Mouse (Mus musculus) urinary bladder, adult 2 months (tissue): Measurements from ENCODE around the gene Eri3. TPM values are rescaled to one million over a fixed set of nuclear protein-coding genes. Genes with fewer than 3 reads are reported as not detected.
A peak's percentile ranks its signal among the peaks of the same experiment; 100 is the strongest.

Source experiments
- DNase-seq: peaks from one replicate; pipeline ENCODE4 v3.0.0; 2022; ENCODE audit warnings: low spot score
- polyA plus RNA-seq: library from polyadenylated mRNA; depleted of rRNA; stranded (reverse); fragments of >200 nt; gene quantifications from 2 replicates; pipeline ENCODE4 v1.2.3, GENCODE M21; 2012; rRNA removed

The Eri3 gene
- 83.5 and 95.4 TPM in 2 replicates for polyA plus RNA-seq

DNA sequence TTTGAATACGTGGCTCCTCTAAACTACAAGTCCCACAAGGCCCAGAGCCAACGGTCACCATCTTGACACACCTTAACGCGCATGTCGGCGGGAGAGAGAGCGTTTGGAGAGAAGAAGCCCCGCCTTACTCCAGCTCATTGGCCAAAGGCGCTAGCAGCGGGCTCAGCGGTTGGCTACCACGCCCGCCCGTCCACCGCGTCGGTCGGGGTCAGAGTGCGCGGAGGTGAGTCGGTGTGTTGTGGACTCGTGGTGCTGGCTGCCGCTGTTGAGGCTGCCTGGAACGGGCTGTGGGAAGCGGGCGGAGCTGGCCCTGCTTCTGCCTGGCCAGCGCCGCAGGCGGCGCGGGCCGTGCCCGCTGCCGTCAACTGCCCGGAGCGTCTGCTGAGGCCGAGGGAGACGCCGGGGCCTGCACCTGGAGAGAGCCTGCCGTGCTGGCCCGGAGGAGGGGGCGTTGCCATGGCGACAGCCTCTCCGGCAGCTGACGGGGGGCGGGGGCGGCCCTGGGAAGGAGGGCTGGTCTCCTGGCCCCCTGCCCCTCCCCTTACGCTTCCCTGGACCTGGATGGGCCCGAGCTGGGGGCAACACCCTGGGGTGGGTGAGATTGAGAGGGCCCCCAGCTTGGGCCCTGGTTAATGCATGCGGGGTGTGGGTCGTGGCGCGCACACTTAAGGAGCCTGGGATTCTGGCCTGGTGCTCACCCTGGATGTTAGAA is at the start of gene Eri3:
TSS of gene Eri3 (plus strand) at position 226 of the 712 bp plus-strand sequence.
- peak; percentile 93 for DNase-seq

DNA sequence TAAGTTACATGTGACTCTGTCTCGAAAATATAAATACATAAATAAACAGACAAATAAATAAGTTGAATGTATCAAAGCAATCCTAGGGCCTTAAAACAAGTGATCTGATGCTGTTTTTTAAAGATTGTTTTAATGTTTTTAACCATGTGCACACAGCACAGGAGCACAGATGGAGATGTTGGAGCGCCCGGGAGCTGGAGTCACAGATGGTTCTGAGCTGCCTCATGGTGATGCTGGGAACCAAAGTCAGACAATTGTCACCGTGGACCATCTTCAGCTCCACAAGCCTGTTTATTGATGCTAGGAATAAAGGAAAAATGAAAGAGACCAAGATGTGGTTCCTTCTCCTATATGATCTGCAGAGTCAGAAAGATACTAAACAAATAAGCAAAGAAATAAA is 31.9 kb upstream of the Eri3 start:
- DNase-seq: no peak

DNA sequence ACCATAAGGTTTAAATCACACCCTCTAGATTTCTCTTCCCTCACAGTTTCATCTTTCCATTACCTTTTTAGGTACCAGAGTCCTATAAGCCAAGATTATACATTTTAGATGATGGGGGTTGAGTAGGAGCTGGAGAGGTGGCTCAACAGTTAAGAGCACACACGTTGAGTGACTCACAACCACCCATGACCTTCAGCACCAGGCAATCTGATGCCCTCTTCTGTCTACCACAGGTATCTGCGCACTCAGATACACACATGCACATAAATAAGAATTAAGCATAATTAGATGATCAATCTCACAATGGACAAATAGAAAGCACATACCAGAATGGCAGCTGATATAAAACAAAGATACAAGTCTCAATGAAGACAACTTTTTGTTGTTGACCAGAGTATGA is 28.8 kb upstream of the Eri3 start:
- no peak for DNase-seq

DNA sequence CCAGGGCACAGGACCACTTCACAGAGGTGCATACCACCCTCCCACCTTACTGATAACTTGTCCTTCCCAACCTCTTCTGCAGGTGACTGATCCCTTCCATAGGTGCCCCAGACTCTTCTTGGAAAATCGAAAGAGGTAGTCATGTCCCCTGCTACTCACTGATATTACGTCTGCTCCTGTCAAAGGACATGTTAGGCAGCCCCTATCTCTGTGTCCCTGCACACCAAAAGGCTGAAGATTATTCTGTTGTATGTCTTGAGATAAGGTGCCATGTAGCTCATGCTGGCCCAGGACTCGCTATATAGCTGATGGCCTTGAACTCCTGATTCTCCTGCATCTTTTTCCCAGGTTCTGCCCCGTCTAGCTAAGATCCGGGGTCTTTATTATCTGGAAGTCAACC is 24.2 kb upstream of the Eri3 start:
- DNase-seq: no peak

DNA sequence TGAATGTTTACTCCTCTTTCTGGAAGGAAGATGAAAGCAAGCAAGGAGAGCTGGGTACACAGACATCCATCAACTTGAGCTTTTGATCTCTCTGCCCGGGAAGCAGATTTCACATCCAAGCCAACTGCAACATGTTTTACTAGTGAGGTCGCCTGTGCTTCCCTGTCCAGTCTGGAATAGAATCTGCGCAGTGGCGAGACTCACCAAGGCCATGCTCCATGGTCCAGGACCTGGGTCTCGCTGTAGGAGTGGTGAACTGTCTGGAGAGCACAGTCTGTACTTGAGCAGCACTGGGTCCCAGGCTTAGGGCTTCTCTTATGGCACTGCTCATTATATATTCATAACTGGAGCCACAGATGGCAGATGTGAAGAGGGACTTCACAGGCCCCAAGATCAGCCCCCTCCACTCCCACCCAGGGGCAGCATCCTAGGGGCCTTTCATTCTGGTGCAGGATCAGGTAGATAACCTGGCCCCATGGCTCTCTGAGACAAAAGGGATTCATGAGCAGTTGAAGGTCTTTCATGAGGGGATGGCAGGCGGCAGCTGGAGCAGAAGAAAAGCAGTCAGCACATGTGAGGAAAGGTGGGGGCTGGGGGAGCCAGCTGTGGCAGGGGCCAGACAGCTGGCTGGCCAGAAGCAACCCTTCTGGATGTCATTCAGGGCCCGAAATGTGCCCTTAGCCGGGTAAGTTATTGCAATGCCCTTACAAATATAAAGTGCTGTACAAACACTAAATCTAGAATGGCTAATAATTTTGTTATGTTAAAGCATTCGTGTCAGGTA is 22.9 kb upstream of the Eri3 start:
- DNase-seq: no peak

DNA sequence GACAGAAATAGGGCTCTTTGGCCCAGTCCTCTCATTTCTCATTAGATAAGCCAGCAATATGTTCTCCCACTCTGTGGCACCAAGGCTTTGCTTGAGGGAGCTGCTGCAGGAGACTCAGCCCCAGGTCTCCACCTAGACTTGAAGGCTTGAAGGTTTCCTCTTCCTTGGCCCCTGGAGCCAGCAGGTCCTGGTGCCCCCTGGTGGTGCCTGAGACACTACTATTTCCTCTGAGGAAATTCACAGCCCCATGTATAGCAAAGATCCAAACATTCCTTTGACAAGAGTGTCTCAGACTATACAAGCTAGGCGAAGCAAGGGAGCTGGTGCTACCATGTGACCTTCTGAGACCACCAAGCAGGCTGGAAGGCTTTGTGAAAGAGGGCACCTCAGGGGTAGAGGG is 22.2 kb upstream of the Eri3 start:
- no peak for DNase-seq

DNA sequence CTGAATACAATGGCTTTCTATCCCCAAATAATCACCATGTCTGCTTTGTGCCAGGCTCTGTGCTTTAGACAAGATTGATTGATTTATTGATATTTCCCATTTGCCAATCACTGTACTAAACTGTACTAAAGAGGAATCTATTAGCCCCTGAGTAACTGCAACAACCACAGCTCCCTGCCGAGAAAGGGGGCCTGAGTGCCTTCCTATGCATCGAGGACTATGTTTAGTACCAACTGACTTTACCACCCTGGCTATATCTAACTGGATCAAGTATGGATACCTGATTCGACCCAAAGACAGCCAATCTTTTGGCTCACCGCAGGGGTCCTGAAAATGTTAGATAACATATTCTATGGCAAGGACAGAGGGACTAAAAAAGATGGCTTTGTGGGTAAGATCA is 20.3 kb upstream of the Eri3 start:
- no peak for DNase-seq

DNA sequence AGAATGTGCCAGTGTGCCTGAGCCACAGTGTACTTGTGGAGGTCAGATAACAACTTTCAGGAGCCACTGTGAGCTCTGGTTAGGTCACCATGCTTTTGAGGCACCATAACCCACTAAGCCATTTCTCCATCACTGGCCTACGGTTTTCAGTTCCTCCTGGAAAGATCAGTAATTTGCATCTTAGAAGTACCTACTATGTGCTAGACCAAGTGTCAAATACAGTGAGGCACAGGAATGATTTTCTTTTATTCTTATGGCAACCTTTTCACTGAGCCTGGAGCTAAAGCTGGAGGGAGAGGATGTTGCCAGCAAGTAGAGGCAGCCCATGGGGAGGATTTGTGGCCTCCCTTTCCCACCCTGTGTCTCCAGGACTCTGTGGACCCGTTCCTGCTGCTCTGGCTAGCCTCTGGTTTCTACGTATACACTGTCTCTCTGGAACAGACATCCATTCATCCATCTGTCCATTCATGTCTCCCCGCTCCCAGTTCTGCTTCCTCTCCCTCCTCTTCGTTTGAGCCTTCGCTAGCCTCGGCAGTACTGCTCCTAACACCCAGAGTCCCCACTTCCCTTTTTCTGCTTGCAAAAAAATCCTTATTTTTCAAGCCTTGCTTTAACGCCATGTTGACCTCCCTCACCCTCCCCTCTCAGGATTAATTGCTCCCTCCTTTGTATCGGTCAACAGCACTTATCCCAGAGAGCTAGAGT is 14.5 kb upstream of the Eri3 start:
- DNase-seq: no peak

DNA sequence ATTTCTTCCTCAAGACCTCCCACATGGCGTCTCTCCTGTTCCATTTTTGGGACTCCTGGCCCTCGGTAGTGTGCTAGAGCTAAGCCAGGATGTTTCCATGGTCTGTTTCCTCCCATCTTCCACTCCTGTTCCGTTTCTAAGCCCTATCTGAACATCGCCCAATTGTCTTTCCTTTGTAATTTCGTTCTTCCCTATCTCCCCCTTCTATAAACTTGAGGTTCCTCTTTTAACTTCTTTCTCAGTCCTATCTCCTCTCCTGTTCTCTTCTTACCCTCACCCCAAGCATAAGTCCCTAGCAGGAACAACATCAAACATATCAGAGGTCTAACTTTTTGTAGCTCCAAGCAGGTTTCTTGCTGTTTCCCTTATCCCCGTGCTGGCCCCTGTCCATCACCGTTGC is 13.2 kb upstream of the Eri3 start:
- no peak for DNase-seq

DNA sequence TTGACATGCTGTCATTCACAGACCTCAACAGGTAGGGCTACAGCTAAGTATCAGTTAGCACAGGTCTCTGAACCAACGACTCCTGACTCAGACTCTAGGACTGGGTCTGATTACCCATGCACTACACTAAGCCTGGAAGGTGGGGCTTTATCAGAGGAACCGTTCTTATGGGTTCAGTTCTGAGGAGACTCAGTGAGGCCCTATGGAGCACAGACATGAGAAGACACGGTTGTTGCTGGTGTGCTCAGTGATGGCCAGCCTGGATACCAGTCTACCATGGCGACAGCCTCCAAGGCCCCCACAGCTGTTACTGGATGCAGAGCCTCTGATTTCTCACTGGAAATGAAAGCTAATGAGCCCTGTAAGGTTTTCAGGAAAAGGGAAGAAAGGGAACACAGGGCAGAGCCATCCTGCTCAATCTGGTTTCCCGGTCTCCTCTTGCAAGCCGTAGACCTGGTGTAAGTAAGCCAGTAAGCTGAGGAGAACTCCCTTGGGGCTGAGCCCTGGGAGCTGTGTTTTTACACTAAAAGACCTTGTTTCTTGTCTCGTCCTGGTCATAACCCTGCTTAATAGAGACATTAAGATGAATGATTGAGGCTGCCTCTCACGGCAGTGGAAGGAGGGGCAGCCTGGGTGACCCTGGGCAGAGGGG is 10.7 kb upstream of the Eri3 start:
- DNase-seq: no peak

DNA sequence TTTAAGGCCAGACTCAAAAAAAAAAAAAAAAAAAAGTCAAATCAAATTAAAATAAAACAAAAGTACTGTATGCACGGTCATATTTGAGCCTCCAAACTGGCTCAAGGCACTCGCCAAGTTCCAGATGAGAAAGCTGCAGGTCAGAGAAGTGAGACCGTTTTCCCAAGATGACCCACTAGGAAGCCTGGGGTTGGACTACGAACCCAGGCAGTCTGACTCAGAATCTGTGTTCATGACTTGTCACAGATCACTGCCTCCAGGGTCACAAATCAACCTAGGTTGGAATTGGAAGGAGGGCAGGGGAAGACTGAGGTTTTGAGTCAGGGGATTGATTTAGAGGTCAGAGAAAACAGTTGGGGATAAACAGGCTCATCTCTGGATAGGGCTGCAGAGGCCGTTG is 9.6 kb upstream of the Eri3 start:
- no peak for DNase-seq

DNA sequence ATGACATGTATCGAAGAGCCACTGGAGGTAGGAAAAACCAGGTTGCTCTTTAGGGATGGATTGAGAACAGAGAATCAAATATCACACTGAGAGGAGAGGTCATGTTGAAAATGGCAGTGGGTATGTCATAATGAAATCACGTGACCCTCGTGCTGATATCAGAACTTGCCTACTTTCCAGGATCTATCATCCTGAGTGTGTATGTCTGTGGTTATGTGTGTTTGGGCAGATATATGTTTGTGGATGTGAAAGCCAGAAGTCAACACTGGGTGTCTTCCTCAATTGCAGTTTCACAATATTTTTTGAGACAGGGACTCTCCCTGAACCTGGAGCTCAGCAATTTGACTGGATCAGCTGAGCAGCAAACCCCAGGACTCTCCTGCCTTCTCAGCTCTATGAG is 4.7 kb upstream of the Eri3 start:
- DNase-seq: no peak

DNA sequence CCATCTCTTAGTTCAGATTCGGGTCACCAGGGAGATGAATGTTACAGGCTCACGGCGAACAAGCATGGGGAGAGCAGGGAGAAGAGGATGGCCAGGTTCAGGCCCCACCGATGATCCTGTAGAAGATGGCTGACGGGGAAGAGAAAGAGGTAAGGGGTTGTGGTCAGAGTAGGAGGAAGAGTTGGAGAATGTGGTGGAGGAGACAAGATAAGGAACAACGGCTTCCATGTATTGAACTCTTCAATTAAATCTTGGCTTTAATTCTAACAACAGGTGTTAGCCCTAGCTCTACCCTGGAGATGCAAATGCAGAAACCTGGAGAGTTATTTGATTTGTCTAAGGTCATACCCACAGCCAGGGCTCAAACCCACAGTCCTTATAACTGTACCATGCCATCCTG is 3.5 kb upstream of the Eri3 start:
- no peak for DNase-seq

DNA sequence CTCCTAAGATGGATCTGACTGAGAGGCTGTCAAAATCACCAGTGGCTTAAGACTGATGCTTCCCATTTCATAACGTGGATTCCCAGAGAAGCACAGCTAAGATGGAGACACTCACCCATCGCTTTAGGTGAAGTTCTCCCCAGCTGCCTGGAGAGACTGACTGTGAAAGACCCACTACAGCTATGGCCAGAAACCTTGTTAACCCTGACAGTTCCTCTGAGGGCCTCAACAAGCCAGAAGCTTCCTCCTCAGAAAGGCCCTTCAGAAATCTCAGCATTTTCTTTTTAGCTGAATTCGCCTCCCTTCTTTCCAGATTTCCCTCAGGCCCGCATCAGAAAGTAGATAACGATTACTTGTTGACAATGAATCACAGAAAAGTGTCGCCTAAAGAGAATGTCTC is 589 bp upstream of the Eri3 start:
- no peak for DNase-seq

DNA sequence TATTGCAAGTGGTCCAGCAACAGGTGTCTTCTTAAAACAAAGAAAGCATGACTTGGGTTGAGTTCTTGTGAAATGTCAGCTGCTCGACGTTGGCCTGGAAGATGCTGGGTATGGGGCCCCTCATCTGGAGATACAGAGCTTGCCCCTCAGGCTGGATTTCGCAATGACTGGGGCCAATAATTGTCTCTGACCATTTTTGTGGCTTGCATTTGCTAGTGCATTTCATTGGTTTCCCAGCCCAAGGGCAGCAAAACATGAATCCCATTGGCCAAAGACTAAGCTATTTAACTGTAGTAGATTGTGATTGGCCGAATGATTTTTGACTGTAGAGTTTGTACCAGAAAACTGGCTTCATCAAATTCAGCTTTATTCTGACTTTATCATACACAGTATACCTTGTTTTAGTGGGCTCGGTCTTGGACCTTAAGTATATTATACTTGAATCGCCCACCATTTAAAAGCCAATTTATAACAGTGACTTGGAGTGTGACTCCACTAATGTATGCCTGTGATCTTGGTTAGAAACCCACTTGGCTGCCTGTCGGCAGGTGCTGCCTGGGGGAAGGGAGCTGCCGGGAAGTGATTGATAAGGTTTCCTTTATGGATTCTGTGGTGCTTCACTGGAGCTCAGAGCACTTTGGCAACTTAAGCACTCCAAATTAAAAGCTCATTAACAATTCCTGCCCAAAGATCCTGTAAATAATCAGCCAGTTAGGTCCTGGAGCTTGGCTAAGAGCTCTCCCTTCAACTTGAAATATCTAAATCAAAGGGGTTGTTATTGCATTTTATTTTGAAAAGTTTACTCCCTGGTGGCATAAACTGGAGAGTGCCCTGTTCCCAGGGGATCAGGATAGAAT is 1.2 kb downstream of the Eri3 start:
- no peak for DNase-seq

DNA sequence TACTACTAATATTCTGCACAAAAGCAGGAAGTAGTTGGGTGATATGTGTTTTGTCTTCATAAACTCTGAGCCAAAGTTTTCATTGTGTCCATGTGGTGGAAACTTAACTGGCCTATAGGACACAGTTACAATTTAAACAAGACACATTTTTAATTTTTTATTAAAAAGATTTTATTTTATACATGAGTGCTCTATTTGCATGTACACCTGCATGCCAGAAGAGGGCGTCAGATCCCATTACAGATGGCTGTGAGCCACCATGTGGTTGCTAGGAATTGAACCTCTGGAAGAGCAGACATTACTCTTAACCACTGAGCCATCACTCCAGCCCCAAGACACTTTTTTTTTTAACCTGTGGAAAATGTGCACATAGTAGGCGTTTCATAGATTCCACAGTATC is 5.3 kb downstream of the Eri3 start:
- DNase-seq: no peak

DNA sequence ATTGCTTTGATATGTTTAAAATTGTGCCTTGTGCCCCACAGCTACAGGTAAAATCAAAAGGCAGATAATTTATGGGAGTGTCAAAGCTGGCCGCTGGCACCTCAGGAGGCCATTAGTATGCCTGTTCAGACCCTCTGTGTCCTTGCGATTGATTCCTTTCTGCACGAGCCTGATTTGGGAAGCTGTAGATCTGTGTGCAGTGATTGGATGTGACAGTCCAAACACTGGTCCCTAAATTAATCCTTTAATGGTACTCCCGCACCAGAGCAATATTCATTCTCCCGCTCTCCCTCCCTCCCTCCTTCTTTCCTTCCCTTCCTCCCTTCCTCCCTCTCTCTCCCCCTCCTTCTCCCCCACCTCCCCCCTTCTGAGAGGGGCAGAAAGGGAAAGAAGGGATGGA is 6.2 kb downstream of the Eri3 start:
- no peak for DNase-seq

DNA sequence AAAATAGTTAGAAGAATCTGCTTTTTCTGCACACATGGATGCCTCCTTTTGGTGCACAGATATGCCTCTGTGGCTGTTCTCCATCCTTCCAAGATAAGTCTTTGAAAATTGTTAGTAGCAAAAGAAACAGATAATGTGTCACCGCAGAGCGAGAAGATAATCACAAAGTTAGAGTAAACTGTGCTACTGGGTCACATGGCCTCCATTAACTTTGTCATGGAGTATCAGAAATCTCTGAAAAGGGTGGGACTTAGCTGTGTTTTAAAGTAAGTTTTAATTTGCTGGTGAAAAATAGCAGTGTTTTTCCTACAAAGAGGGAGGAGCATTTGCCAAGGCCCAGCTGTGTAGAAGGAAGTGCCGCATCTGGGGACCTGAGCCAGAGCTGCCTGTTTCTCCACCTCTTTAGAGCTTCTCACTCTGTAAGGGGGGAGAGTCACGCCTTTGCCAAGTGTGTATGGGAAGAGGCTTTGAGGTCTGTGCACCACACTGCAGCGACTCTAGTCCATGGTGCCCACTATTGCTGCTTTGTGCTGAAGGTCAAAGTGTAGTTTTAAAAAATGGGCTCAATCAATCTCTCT is 7.0 kb downstream of the Eri3 start:
- no peak for DNase-seq

DNA sequence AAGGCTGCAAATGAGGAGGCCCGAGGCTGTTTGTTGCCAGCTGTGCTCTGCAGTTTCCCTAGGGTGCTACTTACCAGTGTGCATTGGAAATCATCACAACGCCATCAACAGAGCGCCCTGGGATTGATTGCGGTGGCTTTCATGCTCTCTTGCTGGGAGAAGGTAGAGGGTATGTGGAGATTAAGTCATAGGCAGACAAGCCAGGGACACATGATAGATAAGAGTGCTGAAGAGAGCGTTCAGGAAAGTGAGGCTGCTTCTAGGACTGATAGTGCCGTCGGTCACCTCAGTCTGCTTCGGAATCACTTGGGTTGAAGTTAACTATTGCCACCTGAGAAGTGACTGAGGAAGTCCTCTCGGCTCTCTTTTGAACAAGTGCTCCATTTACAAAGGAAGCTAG is 13.8 kb downstream of the Eri3 start:
- no peak for DNase-seq

DNA sequence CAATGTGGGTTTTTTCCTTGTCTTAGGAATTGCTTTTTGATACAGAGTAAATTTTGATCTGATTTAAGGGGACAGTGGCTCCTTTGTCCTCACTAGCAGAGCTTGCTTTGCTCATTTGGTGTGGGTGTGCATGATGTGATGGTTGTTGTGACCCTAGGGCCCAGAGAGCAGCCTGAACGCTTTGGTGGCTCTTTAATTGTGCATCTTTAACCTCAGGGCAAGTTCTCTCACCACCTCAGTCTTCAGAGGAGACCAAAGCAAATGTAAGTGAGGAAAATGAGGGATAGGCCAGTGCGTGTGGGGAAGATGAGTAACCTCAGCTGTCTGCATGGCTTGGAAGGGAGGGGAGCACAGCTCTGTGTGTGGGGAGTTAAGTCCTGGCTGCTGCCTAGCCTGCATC is 18.7 kb downstream of the Eri3 start:
- DNase-seq: no peak

DNA sequence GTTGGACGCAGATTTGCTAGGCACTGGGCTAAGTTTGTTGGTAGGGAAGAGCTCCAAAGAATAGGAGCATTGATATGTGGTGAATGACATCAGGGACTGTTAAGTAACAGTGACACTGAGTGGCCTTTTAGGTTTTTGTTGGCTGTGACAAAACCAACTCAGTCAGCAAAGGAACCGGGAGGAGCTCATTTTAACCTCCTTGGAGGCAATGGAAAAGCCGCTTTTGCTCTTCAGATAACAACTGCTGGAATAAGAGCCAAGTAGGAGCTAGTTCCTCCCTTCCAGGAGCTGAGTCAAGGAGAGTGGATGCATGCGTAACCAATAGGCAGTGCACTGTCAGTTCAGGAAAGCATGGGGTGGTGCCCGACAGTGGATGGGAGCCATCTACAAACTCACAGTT is 20.8 kb downstream of the Eri3 start:
- no peak for DNase-seq
